Mouse (Mus musculus) skeletal muscle tissue, adult 2 months (tissue): ENCODE data around the gene Prpf4b.
"Not testable (repeated sequence)": the region's sequence is repeated elsewhere in the genome, so short reads cannot be mapped to it uniquely, and the experiment has no call there.

Experiments used
- DNase-seq: peaks from one replicate; pipeline ENCODE4 v3.0.0-alpha.2; 2012; ENCODE audit warnings: low read depth, low spot score

The Prpf4b gene

DNA sequence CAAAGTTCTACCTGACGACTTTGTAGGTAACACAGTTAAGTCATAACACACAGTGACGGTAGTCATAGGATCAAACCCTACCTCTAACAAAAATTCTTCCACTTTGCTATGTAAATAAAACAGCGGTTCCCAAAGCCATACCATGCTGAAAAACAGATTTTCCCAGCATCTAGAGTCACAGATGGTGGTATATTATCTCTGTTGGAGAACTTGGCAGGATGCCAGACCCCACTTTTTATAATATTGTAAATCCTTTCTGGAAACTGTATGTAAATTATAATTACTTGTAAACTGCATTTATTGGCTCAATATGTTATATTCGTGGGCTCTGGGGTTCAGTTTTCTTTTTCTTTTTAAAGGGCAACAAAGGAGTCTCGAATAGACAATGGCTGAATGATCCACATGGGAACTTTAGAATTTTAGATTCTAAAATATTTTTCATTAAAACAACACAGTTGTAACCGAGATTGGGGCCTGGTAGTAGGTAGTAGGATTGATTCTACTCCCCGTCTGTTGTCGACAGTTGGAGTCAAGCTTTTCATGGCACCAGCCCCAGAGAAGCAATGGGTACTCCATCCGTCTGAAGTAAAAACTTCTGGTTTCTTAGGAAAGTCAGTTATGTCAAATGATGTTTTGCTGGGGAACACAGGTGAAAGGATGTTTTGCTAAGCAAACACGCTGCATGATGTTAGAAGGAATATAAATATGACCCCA, 60.0 kb downstream of the Prpf4b start:
- no peak for DNase-seq

DNA sequence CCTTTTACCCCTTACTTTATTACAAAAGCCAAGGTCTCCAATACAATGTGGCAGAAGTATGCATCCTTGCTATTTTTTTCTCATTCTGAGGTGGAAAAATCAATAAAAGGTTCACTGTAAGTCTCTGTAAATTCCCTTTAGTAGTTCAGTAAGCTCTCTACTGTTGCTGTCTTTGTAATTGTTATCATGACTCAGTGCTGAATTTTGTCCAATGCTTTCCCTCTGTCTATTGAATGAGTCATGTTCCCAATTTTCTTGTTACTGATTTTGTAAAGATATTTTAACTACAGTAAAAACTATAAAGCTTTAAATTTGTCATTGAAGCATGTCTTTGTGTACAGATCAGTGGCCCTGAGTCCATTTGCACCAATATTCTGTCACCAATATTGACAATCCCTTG, 67.3 kb downstream of the Prpf4b start:
- no peak for DNase-seq

DNA sequence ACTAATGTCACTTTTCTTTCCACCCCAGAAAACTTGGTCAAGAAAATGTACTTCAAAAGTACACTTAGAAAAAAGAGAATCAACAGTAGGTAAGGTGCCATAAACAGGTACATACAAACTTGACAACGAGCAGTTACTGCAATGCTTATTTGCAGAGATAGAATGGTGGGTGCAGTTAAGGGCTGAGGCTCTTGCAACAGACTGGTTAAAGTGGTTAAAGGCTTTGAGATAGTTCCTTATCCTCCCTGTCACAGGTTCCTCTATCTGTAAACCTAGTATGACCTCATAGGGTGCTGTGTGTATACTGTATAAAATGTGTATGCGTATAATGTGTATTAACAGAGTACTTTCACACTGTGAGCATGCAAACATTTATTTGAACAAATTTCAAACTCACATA, 76.3 kb downstream of the Prpf4b start:
- not testable (repeated sequence) for DNase-seq
